In genomic region chr11:120821076-120821922, GRCm38 (mm10) we compare ENCODE assay signal across 8 mouse cellular contexts. TPM values are rescaled to one million over a fixed set of nuclear protein-coding genes. Genes with fewer than 3 reads are reported as not detected.
DNase-seq lines count a peak whose midpoint lies in the region; ATAC-seq and TF ChIP-seq lines count a peak whose summit lies in the region.

No protein-coding gene starts in this region.

- no peak for DNase-seq in left cerebral cortex, adult 2 months (ENCODE audit: extremely low spot score in 1 of 2, low spot score in 2 of 2)
- DNase-seq in left cerebral cortex, adult 11 months (ENCODE audit: low spot score): no peak
- no peak for DNase-seq in midbrain, postnatal 0 days (ENCODE audit: low spot score)
- no peak for DNase-seq in B cell, adult 2 months
- no peak for DNase-seq in kidney, adult 2 months
- DNase-seq in embryo, embryonic 10 days (ENCODE audit: low spot score): no peak

- H3K4me3 ChIP-seq in left cerebral cortex, adult 2 months: peak overlapping the region; percentile 84
- peak overlapping the region; percentile 14 for H3K4me3 ChIP-seq in forebrain, embryonic 16.5 days (replicated peaks; ENCODE audit: low read length)
- H3K4me3 ChIP-seq in limb, embryonic 13.5 days: peak overlapping the region; percentile 98
- H3K4me3 ChIP-seq in midbrain, postnatal 0 days (ENCODE audit: low read depth, low read length): peak overlapping the region; percentile 93
- no peak overlapping the region for H3K4me3 ChIP-seq in kidney, adult 2 months (ENCODE audit: insufficient read depth, low read depth, low read length)

- peak overlapping the region; percentile 7; the same call in 1 of the 2 replicates for H3K9ac ChIP-seq in forebrain, embryonic 16.5 days (replicated peaks; ENCODE audit: low read depth, low read length)
- peak overlapping the region; percentile 97 for H3K9ac ChIP-seq in limb, embryonic 13.5 days
- H3K9ac ChIP-seq in midbrain, postnatal 0 days (replicated peaks; ENCODE audit: low read length, poor library complexity, severe bottlenecking): peak overlapping the region; percentile 95

- H3K4me1 ChIP-seq in forebrain, embryonic 16.5 days (replicated peaks; ENCODE audit: control insufficient read depth, insufficient read depth, low read length): peaks cover 35% of the 10 kb centered on the region
- peaks cover 35% of the 10 kb centered on the region for H3K4me1 ChIP-seq in limb, embryonic 13.5 days
- H3K4me1 ChIP-seq in midbrain, postnatal 0 days (ENCODE audit: insufficient read depth, low read length): peaks cover 24% of the 10 kb centered on the region
- peaks cover 5% of the 10 kb centered on the region; the same call in 1 of the 2 replicates for H3K4me1 ChIP-seq in kidney, adult 2 months (ENCODE audit: control insufficient read depth, insufficient read depth, low read length)

- 79% methylated on average over 14 of the region's 14 CpGs for WGBS in forebrain, embryonic 16.5 days
- WGBS in limb, embryonic 13.5 days: 84% methylated on average over 14 of the region's 14 CpGs
- WGBS in midbrain, postnatal 0 days: 74% methylated on average over 14 of the region's 14 CpGs
- WGBS in kidney, adult 2 months: 87% methylated on average over 14 of the region's 14 CpGs

- intact Hi-C loops in left cerebral cortex, adult 2 months (cut with DNase I): no loop called here

- H3K36me3 ChIP-seq in forebrain, embryonic 16.5 days (ENCODE audit: control insufficient read depth, insufficient read depth): peaks cover 35% of the 10 kb centered on the region
- peaks cover 66% of the 10 kb centered on the region for H3K36me3 ChIP-seq in limb, embryonic 13.5 days
- peaks cover 55% of the 10 kb centered on the region for H3K36me3 ChIP-seq in midbrain, postnatal 0 days (ENCODE audit: insufficient read depth, low read length)
- H3K36me3 ChIP-seq in kidney, adult 2 months (ENCODE audit: control insufficient read depth, insufficient read depth, low read length): no peaks in the 10 kb centered on the region

- H3K27ac ChIP-seq in left cerebral cortex, adult 2 months: no peak overlapping the region
- no peak overlapping the region for H3K27ac ChIP-seq in forebrain, embryonic 16.5 days (ENCODE audit: low read length)
- no peak overlapping the region for H3K27ac ChIP-seq in limb, embryonic 13.5 days
- no peak overlapping the region for H3K27ac ChIP-seq in midbrain, postnatal 0 days (ENCODE audit: low read depth, low read length)
- no peak overlapping the region for H3K27ac ChIP-seq in kidney, adult 2 months (ENCODE audit: insufficient read depth, low read depth, low read length)

- no peaks in the 10 kb centered on the region for H3K9me3 ChIP-seq in forebrain, embryonic 16.5 days (ENCODE audit: control insufficient read depth, low read length)
- H3K9me3 ChIP-seq in limb, embryonic 13.5 days: no peaks in the 10 kb centered on the region
- no peaks in the 10 kb centered on the region for H3K9me3 ChIP-seq in midbrain, postnatal 0 days (ENCODE audit: low read length)

- ATAC-seq in forebrain, embryonic 16.5 days: no peak
- no peak for ATAC-seq in limb, embryonic 13.5 days (ENCODE audit: low FRiP score, low read depth)
- no peak for ATAC-seq in midbrain, postnatal 0 days (ENCODE audit: low FRiP score)

- TF ChIP-seq CTCF in left cerebral cortex, adult 2 months (IDR thresholded peaks at IDR 0.05): no peak
- TF ChIP-seq CTCF in midbrain, postnatal 0 days (IDR thresholded peaks at IDR 0.05): no peak
- no peak for TF ChIP-seq CTCF in kidney, adult 2 months (conservative IDR thresholded peaks at IDR 0.05; ENCODE audit: insufficient read depth, insufficient read length, low read depth, low read length)

- TF ChIP-seq POLR2A in kidney, adult 2 months (IDR thresholded peaks at IDR 0.05; ENCODE audit: low read depth, low read length): no peak

- H3K27me3 ChIP-seq in forebrain, embryonic 16.5 days (replicated peaks; ENCODE audit: control insufficient read depth, insufficient read depth, low read length): no peaks in the 10 kb centered on the region
- no peaks in the 10 kb centered on the region for H3K27me3 ChIP-seq in limb, embryonic 13.5 days
- no peaks in the 10 kb centered on the region for H3K27me3 ChIP-seq in midbrain, postnatal 0 days (ENCODE audit: insufficient read depth, low read length)
- H3K27me3 ChIP-seq in kidney, adult 2 months (replicated peaks; ENCODE audit: control insufficient read depth, insufficient read depth, low read length): no peaks in the 10 kb centered on the region

- H3K4me2 ChIP-seq in forebrain, embryonic 16.5 days (ENCODE audit: low read length): peak overlapping the region; percentile 68
- H3K4me2 ChIP-seq in limb, embryonic 13.5 days (replicated peaks): peak overlapping the region; percentile 98
- H3K4me2 ChIP-seq in midbrain, postnatal 0 days (ENCODE audit: low read depth, low read length, poor library complexity, severe bottlenecking): peak overlapping the region; percentile 93

RNA-seq across cellular contexts. Expression of gene Fasn, which starts 3.0 kb away (rescaled TPM):
- 100 to 1,000 TPM; 177 to 197 TPM for total RNA-seq in left cerebral cortex, adult 2 months (2021)
- polyA plus RNA-seq in forebrain, embryonic 16.5 days (2015; fragmentation: Nextera tagmentation; extraction: Ambion mirVana): 92.0 and 97.4 TPM in 2 replicates
- polyA plus RNA-seq in limb, embryonic 13.5 days (2015; fragmentation: Nextera tagmentation; extraction: Ambion mirVana): 49.8 and 53.9 TPM in 2 replicates
- total RNA-seq in midbrain, postnatal 0 days (2014; rRNA removed): 469 and 488 TPM in 2 replicates
- polyA plus RNA-seq in midbrain, postnatal 0 days (2015; fragmentation: Nextera tagmentation; extraction: Ambion mirVana): 76.0 and 85.4 TPM in 2 replicates
- 936 and 1,244 TPM in 2 replicates for polyA plus RNA-seq in kidney, adult 2 months (2012; rRNA removed)

RNA-seq across cellular contexts. Expression of gene Dus1l, which starts 25.1 kb away (rescaled TPM):
- total RNA-seq in left cerebral cortex, adult 2 months (2021): 10 to 100 TPM; 45.8 to 47.6 TPM
- polyA plus RNA-seq in forebrain, embryonic 16.5 days (2015; fragmentation: Nextera tagmentation; extraction: Ambion mirVana): 53.4 and 56.9 TPM in 2 replicates
- 66.6 TPM in 2 replicates for polyA plus RNA-seq in limb, embryonic 13.5 days (2015; fragmentation: Nextera tagmentation; extraction: Ambion mirVana)
- 46.4 and 52.3 TPM in 2 replicates for total RNA-seq in midbrain, postnatal 0 days (2014; rRNA removed)
- polyA plus RNA-seq in midbrain, postnatal 0 days (2015; fragmentation: Nextera tagmentation; extraction: Ambion mirVana): 38.4 and 41.6 TPM in 2 replicates
- 42.3 and 42.6 TPM in 2 replicates for polyA plus RNA-seq in kidney, adult 2 months (2012; rRNA removed)

RNA-seq across cellular contexts. Expression of gene Gps1, which starts 37.2 kb away (rescaled TPM):
- 100 to 1,000 TPM; 139 to 145 TPM for total RNA-seq in left cerebral cortex, adult 2 months (2021)
- 287 and 305 TPM in 2 replicates for polyA plus RNA-seq in forebrain, embryonic 16.5 days (2015; fragmentation: Nextera tagmentation; extraction: Ambion mirVana)
- polyA plus RNA-seq in limb, embryonic 13.5 days (2015; fragmentation: Nextera tagmentation; extraction: Ambion mirVana): 240 and 241 TPM in 2 replicates
- 252 and 262 TPM in 2 replicates for total RNA-seq in midbrain, postnatal 0 days (2014; rRNA removed)
- polyA plus RNA-seq in midbrain, postnatal 0 days (2015; fragmentation: Nextera tagmentation; extraction: Ambion mirVana): 233 and 253 TPM in 2 replicates
- 173 and 175 TPM in 2 replicates for polyA plus RNA-seq in kidney, adult 2 months (2012; rRNA removed)

RNA-seq across cellular contexts. Expression of gene Rfng, which starts 37.3 kb away (rescaled TPM):
- 10 to 100 TPM; 60.7 to 63.2 TPM for total RNA-seq in left cerebral cortex, adult 2 months (2021)
- 95.2 and 119 TPM in 2 replicates for polyA plus RNA-seq in forebrain, embryonic 16.5 days (2015; fragmentation: Nextera tagmentation; extraction: Ambion mirVana)
- polyA plus RNA-seq in limb, embryonic 13.5 days (2015; fragmentation: Nextera tagmentation; extraction: Ambion mirVana): 43.8 and 48.4 TPM in 2 replicates
- total RNA-seq in midbrain, postnatal 0 days (2014; rRNA removed): 86.5 and 106 TPM in 2 replicates
- polyA plus RNA-seq in midbrain, postnatal 0 days (2015; fragmentation: Nextera tagmentation; extraction: Ambion mirVana): 130 and 138 TPM in 2 replicates
- 69.0 and 80.5 TPM in 2 replicates for polyA plus RNA-seq in kidney, adult 2 months (2012; rRNA removed)

RNA-seq across cellular contexts. Expression of gene Hmga1b, which starts 58.7 kb away (rescaled TPM):
- 10 to 100 TPM; 27.5 to 57.3 TPM for total RNA-seq in left cerebral cortex, adult 2 months (2021)
- 1.7 and 2.2 TPM in 2 replicates for polyA plus RNA-seq in forebrain, embryonic 16.5 days (2015; fragmentation: Nextera tagmentation; extraction: Ambion mirVana)
- 4.5 and 4.9 TPM in 2 replicates for polyA plus RNA-seq in limb, embryonic 13.5 days (2015; fragmentation: Nextera tagmentation; extraction: Ambion mirVana)
- total RNA-seq in midbrain, postnatal 0 days (2014; rRNA removed): 0.93 and 1.0 TPM in 2 replicates
- 2.7 TPM in 2 replicates for polyA plus RNA-seq in midbrain, postnatal 0 days (2015; fragmentation: Nextera tagmentation; extraction: Ambion mirVana)
- polyA plus RNA-seq in kidney, adult 2 months (2012; rRNA removed): 0.53 and 0.55 TPM in 2 replicates

Comparison
In these comparisons a context has a peak if more than half of its experiments do, and no peak if none do; other contexts are left out.
1. H3K9ac ChIP-seq: peak in every context shown above with its lines; median percentile 97 in limb, embryonic 13.5 days; 95 in midbrain, postnatal 0 days; 7 in forebrain, embryonic 16.5 days.